Mouse (Mus musculus) lung, adult 2 months (tissue): Measurements from ENCODE around the gene Teddm2. TPM values are rescaled to one million over a fixed set of nuclear protein-coding genes. Genes with fewer than 3 reads are reported as not detected.
A peak's percentile ranks its signal among the peaks of the same experiment; 100 is the strongest.
"Not testable (repeated sequence)": the region's sequence is repeated elsewhere in the genome, so short reads cannot be mapped to it uniquely, and the experiment has no call there.

ENCODE experiments used
- DNase-seq: peaks from one replicate; pipeline ENCODE4 v3.0.0; 2022
- H3K4me1 ChIP-seq: fragments of 200-500 bp; 2 replicates; pipeline ENCODE4 v1.6.1; 2011; ENCODE audit warnings: low read length; ENCODE audit not compliant: control insufficient read depth, insufficient read depth
- H3K4me3 ChIP-seq: fragments of 200-500 bp; replicated peaks from 2 replicates; pipeline ENCODE3; 2011; ENCODE audit warnings: low read depth, mild to moderate bottlenecking, control low read depth, low read length; ENCODE audit errors: extremely low read depth
- CTCF ChIP-seq: fragments of 200-500 bp; IDR thresholded peaks from 2 replicates; pipeline ENCODE4 v1.5.1; 2011; ENCODE audit warnings: mild to moderate bottlenecking, low read length, control low read depth; ENCODE audit not compliant: insufficient read depth
- POLR2A ChIP-seq: fragments of 200-500 bp; IDR thresholded peaks from 2 replicates; pipeline ENCODE4 v1.6.1; 2011; ENCODE audit warnings: low read depth, mild to moderate bottlenecking, control low read depth, low read length, borderline replicate concordance; ENCODE audit errors: extremely low read depth
- WGBS: fragments of 180-500 bp; shearing (Covaris S2); methylation state at CpG from one replicate; pipeline ENCODE4 v1.1.7; 2018; 5-methylcytosine and 5-hydroxymethylcytosine counted together
- polyA plus RNA-seq: library from polyadenylated mRNA; depleted of rRNA; stranded (reverse); fragments of >200 nt; gene quantifications from 2 replicates; pipeline ENCODE4 v1.2.3, GENCODE M21; 2012

The Teddm2 gene
- polyA plus RNA-seq, 1 experiment = 0.43 TPM

- TF ChIP-seq CTCF (peak; percentile 84), POLR2A (no peak)
- H3K4me1 ChIP-seq = no peaks in the 10 kb centered on the region; the same call in none of the 2 replicates
- no peak overlapping the region for H3K4me3 ChIP-seq
- DNase-seq = peak; percentile 59
- WGBS = 37% methylated on average over 5 of the region's 5 CpGs
These were observed 5.0 kb downstream of the Teddm2 start for GRCm38 (mm10) chr1:153894979-153895378.

DNA sequence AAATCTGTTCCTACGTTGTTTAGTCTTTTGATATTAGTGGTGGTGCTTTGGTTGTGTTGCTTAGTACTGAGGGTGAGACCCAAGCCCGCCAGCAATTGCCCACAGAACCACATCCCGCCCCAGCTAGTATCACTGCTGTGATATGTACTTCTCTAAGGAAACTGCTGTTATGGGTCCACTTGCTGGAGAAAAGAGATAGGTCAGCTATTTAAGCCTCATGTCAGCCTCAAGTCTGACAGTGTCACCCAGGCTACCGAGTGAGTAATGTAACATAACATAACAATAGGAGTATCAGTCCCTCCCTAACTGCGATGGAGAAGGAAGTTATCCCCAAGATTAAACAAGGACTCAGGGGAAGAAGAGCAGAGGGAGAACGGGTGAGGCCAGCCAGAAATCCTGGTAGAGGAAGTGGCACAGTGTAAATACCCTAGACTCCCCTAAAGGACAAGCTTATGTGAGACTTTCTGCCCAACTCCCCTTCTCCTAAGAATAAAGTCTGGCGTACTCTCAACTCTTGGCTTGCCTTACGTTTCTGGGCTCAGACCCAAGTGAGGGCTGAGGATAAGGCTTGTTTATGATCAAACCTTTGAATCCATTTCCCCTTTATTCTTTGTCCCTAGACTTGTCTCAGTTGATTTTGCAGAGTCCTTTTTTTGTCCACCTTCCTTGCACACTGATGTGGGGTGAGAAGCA, 5.7 kb downstream of the Teddm2 start:
- Histone ChIP-seq H3K4me3 (no peak overlapping the region), H3K4me1 (no peaks in the 10 kb centered on the region; the same call in none of the 2 replicates)
- DNase-seq = no peak
- 29% methylated on average over 8 of the region's 8 CpGs for WGBS
- TF ChIP-seq POLR2A = no peak
- TF ChIP-seq CTCF = no peak

DNA sequence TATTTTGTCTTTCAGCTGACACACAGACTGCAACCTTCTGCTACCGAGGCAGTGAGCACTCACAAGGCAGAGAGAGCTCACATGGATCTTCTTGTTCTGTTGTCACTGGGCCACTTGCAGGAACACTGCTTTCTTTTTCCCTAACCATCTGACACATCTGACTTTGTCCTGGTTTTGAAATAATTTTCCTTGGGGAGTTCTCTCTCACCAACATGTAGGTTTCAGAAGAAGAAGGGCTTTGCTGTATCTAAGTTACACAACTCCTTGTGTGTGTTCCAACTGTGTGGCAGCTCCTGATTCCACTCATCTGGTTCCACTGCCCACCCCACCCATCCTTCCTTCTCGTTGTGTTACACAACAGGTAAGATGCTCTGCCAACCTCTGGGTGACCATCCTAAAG, 6.3 kb downstream of the Teddm2 start:
- no peak for TF ChIP-seq CTCF
- no peak for TF ChIP-seq POLR2A
- Histone ChIP-seq H3K4me3 (no peak overlapping the region), H3K4me1 (no peaks in the 10 kb centered on the region; the same call in 1 of the 2 replicates)
- WGBS = 44% methylated on average over 2 of the region's 2 CpGs
- no peak for DNase-seq

GRCm38 (mm10) chr1:153891442-153891841, 8.6 kb downstream of the Teddm2 start, which contains the start of gene Teddm1a:
TSS of gene Teddm1a (plus strand) at chr1:153891742.
- 33% methylated on average over 4 of the region's 4 CpGs for WGBS

DNA sequence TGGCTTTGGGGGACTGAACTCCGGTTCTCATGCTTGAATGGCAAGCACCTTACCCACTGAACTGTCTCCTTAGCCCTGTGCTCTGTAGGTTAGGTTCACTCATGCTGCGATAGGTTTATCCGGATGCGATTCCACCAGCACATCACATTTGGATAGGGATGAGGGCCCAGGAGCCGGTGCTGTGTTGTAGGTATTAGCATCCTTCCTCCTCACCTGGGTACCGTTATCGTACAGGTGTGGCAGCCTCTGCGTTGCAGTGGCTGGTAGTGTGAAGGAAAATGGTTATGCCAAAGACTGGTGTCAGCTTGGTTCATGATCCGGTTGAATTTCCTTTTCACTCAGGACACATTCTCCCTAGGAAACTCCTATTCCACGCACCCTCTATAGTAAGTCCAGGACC, 9.9 kb downstream of the Teddm2 start:
- Histone ChIP-seq H3K4me1 (no peaks in the 10 kb centered on the region; the same call in 1 of the 2 replicates), H3K4me3 (no peak overlapping the region)
- WGBS = 94% methylated on average over 10 of the region's 10 CpGs
- TF ChIP-seq CTCF (no peak), POLR2A (no peak)
- DNase-seq = no peak

More at GRCm38 (mm10) chr1:153891442-153891841, 8.6 kb downstream of the Teddm2 start, which contains the start of gene Teddm1a:
- no peak within 1 kb of the TSS for H3K4me3 ChIP-seq
- TF ChIP-seq POLR2A = no peak
- TF ChIP-seq CTCF = no peak
- no peak for DNase-seq
- H3K4me1 ChIP-seq = no peaks in the 10 kb centered on the region; the same call in 1 of the 2 replicates

DNA sequence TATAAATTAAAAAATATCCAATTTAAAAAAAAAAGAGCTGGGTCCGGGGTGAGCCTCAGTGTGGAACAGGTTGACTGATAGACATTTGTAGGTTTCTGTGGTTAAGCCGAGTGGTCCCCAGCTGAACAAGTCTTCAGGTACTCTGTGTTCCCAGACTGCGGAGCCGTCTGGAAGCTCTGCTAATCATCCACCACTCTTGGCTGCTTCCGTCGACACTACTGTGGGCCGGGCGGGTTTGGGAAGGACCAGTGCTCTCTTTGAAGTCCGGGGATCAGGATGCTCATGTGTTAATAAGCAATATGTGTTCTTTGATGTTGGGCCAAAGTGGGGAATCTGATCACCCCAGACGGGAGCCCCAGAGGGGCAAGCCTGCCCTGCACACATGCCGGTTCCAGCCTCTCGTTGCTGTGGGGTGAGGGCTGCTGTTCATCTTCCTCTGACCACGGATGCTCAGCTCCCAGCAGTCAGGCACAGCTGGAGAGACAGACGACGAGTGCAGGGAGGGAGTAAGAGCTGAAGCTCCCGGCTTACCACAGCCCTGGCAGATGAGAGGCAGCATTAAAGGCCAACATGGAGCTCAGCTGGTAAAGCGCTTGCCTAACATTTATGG, 13.9 kb downstream of the Teddm2 start:
- Histone ChIP-seq H3K4me1 (no peaks in the 10 kb centered on the region), H3K4me3 (no peak overlapping the region)
- no peak for DNase-seq
- TF ChIP-seq POLR2A (no peak), CTCF (no peak)
- WGBS = 43% methylated on average over 17 of the region's 17 CpGs

- not testable (repeated sequence) for H3K4me1 ChIP-seq, H3K4me3 ChIP-seq, DNase-seq
- WGBS = 96% methylated on average over 17 of the region's 17 CpGs
These were observed 19.6 kb downstream of the Teddm2 start for GRCm38 (mm10) chr1:153880391-153880790.

- DNase-seq = no peak
- TF ChIP-seq CTCF (no peak), POLR2A (no peak)
- H3K4me1 ChIP-seq = no peaks in the 10 kb centered on the region
- H3K4me3 ChIP-seq = no peak within 1 kb of the TSS
- WGBS = 81% methylated on average over 6 of the region's 6 CpGs
These were observed 26.0 kb downstream of the Teddm2 start, which contains the start of gene Teddm1b for GRCm38 (mm10) chr1:153874045-153874444. TSS of gene Teddm1b (plus strand) at chr1:153874345.

- DNase-seq = no peak
- Histone ChIP-seq H3K4me1 (no peaks in the 10 kb centered on the region), H3K4me3 (no peak overlapping the region)
- WGBS = 70% methylated on average over 8 of the region's 8 CpGs
- no peak for TF ChIP-seq POLR2A
- TF ChIP-seq CTCF = no peak
These were observed 44.1 kb downstream of the Teddm2 start for GRCm38 (mm10) chr1:153855946-153856345.

- H3K4me3 ChIP-seq, H3K4me1 ChIP-seq, DNase-seq: not testable (repeated sequence)
- WGBS = 59% methylated on average over 7 of the region's 7 CpGs
These were observed 47.3 kb downstream of the Teddm2 start for GRCm38 (mm10) chr1:153852696-153853095.
